Mouse (Mus musculus): ENCODE data around the gene Fgd6.

Fgd6 gene

GRCm38 (mm10) chr10:94035658-94036374, at the start of gene Fgd6, which contains the start of gene Vezt:
TSS of gene Fgd6 (plus strand) at chr10:94036001.
TSS of gene Vezt (minus strand) at chr10:94035817.
- peak; percentile 98 to 99 for DNase-seq (ENCODE audit: low spot score in 2 of 2)

- no peak for DNase-seq (ENCODE audit: low spot score in 2 of 2)
Measured at GRCm38 (mm10) chr10:93994136-93994535, 41.7 kb upstream of the Fgd6 start.

- no peak for DNase-seq (ENCODE audit: low spot score in 2 of 2)
Measured at GRCm38 (mm10) chr10:93995100-93995499, 40.7 kb upstream of the Fgd6 start.

GRCm38 (mm10) chr10:93999357-93999756, 36.4 kb upstream of the Fgd6 start:
- DNase-seq (ENCODE audit: low spot score in 2 of 2) = no peak

- DNase-seq (ENCODE audit: low spot score in 2 of 2) = no peak
Measured at GRCm38 (mm10) chr10:94000223-94000622, 35.6 kb upstream of the Fgd6 start.

GRCm38 (mm10) chr10:94008356-94008755, 27.4 kb upstream of the Fgd6 start:
- DNase-seq (ENCODE audit: low spot score in 2 of 2) = no peak

- DNase-seq (ENCODE audit: low spot score in 2 of 2) = no peak
Measured at GRCm38 (mm10) chr10:94009991-94010679, 25.7 kb upstream of the Fgd6 start.

GRCm38 (mm10) chr10:94011024-94011423, 24.8 kb upstream of the Fgd6 start:
- no peak for DNase-seq (ENCODE audit: low spot score in 2 of 2)

- peak; percentile 60 to 76 for DNase-seq (ENCODE audit: low spot score in 2 of 2)
Measured at GRCm38 (mm10) chr10:94013196-94013595, 22.6 kb upstream of the Fgd6 start.

GRCm38 (mm10) chr10:94014200-94014599, 21.6 kb upstream of the Fgd6 start:
- DNase-seq (ENCODE audit: low spot score in 2 of 2) = no peak

GRCm38 (mm10) chr10:94017455-94017854, 18.3 kb upstream of the Fgd6 start:
- no peak for DNase-seq (ENCODE audit: low spot score in 2 of 2)

GRCm38 (mm10) chr10:94020587-94020986, 15.2 kb upstream of the Fgd6 start:
- DNase-seq (ENCODE audit: low spot score in 2 of 2) = peak in 1 of 2 experiments; percentile 36

- no peak for DNase-seq (ENCODE audit: low spot score in 2 of 2)
Measured at GRCm38 (mm10) chr10:94021059-94021458, 14.7 kb upstream of the Fgd6 start.

- no peak for DNase-seq (ENCODE audit: low spot score in 2 of 2)
Measured at GRCm38 (mm10) chr10:94025079-94025478, 10.7 kb upstream of the Fgd6 start.

- DNase-seq (ENCODE audit: low spot score in 2 of 2) = no peak
Measured at GRCm38 (mm10) chr10:94028493-94028892, 7.3 kb upstream of the Fgd6 start.

- no peak for DNase-seq (ENCODE audit: low spot score in 2 of 2)
Measured at GRCm38 (mm10) chr10:94031164-94031563, 4.6 kb upstream of the Fgd6 start.

GRCm38 (mm10) chr10:94034876-94035657, 734 bp upstream of the Fgd6 start:
- peak; percentile 79 to 89 for DNase-seq (ENCODE audit: low spot score in 2 of 2)

- no peak for DNase-seq (ENCODE audit: low spot score in 2 of 2)
Measured at GRCm38 (mm10) chr10:94036375-94036758, 566 bp downstream of the Fgd6 start.

GRCm38 (mm10) chr10:94037196-94037595, 1.4 kb downstream of the Fgd6 start:
- no peak for DNase-seq (ENCODE audit: low spot score in 2 of 2)

GRCm38 (mm10) chr10:94037596-94037995, 1.8 kb downstream of the Fgd6 start:
- no peak for DNase-seq (ENCODE audit: low spot score in 2 of 2)

- DNase-seq (ENCODE audit: low spot score in 2 of 2) = no peak
Measured at GRCm38 (mm10) chr10:94038366-94039260, 2.8 kb downstream of the Fgd6 start.

All from spleen, postnatal 4 days (tissue).